Mouse (Mus musculus) CH12.LX (cell line): ENCODE results near the gene Xlr3b.
"Not testable (repeated sequence)": the region's sequence is repeated elsewhere in the genome, so short reads cannot be mapped to it uniquely, and the experiment has no call there.

Experiments
- CTCF ChIP-seq, 2 experiments: IDR thresholded peaks in 1 of 2; conservative IDR thresholded peaks in 1 of 2; 2 replicates each; pipeline ENCODE4 v1.5.1; 2011 to 2012; ENCODE audit warnings: low read depth in 2 of 2, low read length in 2 of 2, improper control_type of control experiment in 1 of 2, inconsistent platforms in 1 of 2, mild to moderate bottlenecking in 1 of 2, moderate library complexity in 1 of 2
- E2F4 ChIP-seq: IDR thresholded peaks from 2 replicates; pipeline ENCODE4 v1.6.1; 2011; ENCODE audit warnings: low read depth, low read length, improper control_type of control experiment; ENCODE audit not compliant: insufficient replicate concordance
- MAFK ChIP-seq: IDR thresholded peaks from 2 replicates; pipeline ENCODE4 v1.6.1; 2011; ENCODE audit warnings: low read length, improper control_type of control experiment; ENCODE audit not compliant: insufficient replicate concordance
- POLR2A ChIP-seq: IDR thresholded peaks from 2 replicates; pipeline ENCODE4 v1.6.1; 2011; ENCODE audit warnings: low read depth, mild to moderate bottlenecking, improper control_type of control experiment, low read length

GRCm38 (mm10) chrX:73149350-73149749, 42.7 kb upstream of the Xlr3b start, which contains the start of gene DXBay18:
- TF ChIP-seq E2F4; CTCF (conservative IDR thresholded peaks at IDR 0.05 in 1 of 2, IDR thresholded peaks at IDR 0.05 in 1 of 2; ENCODE audit: low read depth in 2 of 2, low read length in 2 of 2); MAFK; POLR2A: not testable (repeated sequence)
